Mouse (Mus musculus) cerebellum, adult 2 months (tissue): ENCODE measurements around the gene Fgg.

Source experiments
- CTCF ChIP-seq: fragments of 200-500 bp; IDR thresholded peaks from 2 replicates; pipeline ENCODE4 v1.5.1; 2011; ENCODE audit warnings: low read depth, mild to moderate bottlenecking, control low read depth, low read length, moderate library complexity, borderline replicate concordance; ENCODE audit not compliant: insufficient read depth
- POLR2A ChIP-seq: fragments of 200-500 bp; IDR thresholded peaks from 2 replicates; pipeline ENCODE4 v1.6.1; 2011; ENCODE audit warnings: low read length, control low read depth, borderline replicate concordance; ENCODE audit not compliant: insufficient read depth

- TF ChIP-seq POLR2A (no peak), CTCF (no peak)
Measured at GRCm38 (mm10) chr3:83010291-83010690, 2.8 kb downstream of the Fgg start.
